Mouse (Mus musculus): ENCODE measurements at regions not wholly inside any gene's neighbourhood (a gene's known extent, or its start where the extent isn't known, plus 50 kb on each side); places are given as distances from the start of the nearest gene placed in this dataset.

DNA sequence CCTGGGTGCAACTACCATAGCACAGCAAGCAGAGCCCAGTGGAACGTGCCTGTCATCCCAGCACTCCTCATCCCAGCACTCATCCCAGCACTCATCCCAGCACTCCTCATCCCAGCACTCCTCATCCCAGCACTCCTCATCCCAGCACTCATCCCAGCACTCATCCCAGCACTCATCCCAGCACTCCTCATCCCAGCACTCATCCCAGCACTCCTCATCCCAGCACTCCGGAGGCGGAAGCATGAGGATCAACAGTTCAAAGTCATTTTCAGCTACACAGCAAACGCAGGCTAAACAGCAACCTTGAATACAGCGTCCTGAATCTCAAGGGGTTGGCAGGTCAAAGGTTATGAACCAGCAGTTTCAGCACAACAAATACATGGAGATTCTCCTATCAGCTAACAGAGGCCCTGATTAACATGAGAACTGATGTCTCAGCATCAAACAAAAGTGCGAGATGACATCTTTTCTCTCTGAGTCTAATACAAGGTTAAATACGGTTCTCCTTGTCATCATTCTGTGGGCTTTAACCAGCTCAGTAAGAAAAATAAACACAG lies 211.8 kb downstream of the Pdcd6ip start:
- no peak for ATAC-seq (replicated peaks; ENCODE audit: poor library complexity)

- ATAC-seq (replicated peaks; ENCODE audit: poor library complexity), result no peak
These were observed 219.4 kb downstream of the Pdcd6ip start for GRCm38 (mm10) chr9:113488651-113489050.

DNA sequence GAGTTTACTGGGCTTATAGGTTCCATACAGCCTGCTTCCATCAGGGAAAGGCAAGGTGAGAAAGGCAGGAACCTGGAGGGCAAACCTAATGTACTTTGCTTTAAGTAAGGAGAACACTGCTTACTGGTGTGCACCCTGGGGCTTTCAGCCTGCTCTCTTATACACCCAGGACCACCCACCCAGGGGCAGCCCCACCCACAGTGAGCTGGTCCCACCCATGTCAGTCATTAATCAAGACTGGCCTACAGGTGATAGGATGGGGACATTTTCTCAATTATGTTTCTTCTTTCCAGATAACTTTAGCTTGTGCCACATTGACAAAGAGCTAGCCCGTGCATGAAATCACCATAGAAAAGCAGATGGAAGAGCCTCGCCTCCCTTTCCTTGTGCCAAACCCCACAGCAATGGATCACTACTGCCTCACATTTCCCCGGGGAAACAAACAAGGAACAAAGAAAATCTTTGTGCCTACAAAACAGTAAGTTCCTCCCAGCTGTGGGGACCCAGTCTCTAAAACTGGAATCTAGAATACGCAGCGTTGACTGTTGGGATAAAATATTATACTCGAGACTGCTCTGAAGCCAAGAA lies 221.5 kb downstream of the Pdcd6ip start:
- ATAC-seq (replicated peaks; ENCODE audit: poor library complexity), result no peak

GRCm38 (mm10) chr9:113479897-113480296 lies 228.2 kb downstream of the Pdcd6ip start:
- ATAC-seq (replicated peaks; ENCODE audit: poor library complexity), result no peak

- ATAC-seq (replicated peaks; ENCODE audit: poor library complexity), result no peak
These were observed 229.2 kb downstream of the Pdcd6ip start for GRCm38 (mm10) chr9:113478761-113479265.

GRCm38 (mm10) chr9:113471781-113472180 lies 236.3 kb downstream of the Pdcd6ip start:
- no peak for ATAC-seq (replicated peaks; ENCODE audit: poor library complexity)

DNA sequence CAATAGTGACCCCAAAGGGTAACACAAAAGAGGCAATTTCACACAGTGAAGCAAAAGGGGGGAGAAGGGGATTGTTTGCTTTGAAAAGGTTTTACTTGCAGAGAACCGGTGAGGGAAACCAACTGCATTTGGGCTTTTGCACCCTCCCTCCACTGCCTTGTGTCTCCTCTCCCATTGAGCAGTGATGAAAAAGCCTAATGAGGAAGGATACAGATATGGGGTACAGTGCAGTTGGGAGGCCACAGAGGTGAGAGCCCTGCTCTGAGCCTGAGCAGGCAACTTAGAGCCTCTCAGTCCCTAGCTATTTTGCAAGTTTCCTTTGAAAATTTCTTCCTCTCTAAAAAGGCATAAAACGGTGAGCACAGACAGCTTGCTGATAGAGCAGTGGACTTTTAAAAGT lies 245.2 kb downstream of the Pdcd6ip start:
- ATAC-seq (replicated peaks; ENCODE audit: poor library complexity), result no peak

DNA sequence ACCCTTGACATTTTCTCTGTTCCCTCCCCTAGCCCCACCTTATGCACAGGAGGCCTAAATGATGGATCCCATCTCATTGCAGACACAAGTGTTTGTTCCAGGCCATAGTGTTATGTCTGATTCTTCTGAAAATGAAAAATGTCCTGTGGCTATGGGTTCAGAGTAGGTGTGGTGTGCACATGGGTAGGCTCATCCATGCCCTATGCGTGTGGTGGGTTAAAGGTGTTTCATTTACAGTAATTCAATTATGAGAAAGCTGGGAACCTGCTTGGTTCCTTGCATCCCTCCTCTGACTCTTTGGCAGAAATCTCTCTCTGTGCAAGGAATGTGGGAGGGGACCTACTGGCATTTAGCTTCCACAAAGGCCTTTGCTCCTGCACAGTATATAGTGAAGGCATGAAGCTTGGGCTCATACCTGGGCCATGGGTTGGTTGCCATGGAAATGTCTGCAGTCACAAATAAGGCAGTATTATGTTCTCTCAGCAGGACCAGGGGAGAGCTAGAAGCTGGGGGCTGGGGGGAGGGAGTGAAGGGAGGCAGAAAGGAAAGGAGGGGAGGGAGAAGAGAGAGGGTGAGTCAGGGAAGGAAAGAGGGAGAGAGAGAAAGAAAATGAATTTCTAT lies 245.7 kb downstream of the Pdcd6ip start:
- ATAC-seq (replicated peaks; ENCODE audit: poor library complexity), result no peak

DNA sequence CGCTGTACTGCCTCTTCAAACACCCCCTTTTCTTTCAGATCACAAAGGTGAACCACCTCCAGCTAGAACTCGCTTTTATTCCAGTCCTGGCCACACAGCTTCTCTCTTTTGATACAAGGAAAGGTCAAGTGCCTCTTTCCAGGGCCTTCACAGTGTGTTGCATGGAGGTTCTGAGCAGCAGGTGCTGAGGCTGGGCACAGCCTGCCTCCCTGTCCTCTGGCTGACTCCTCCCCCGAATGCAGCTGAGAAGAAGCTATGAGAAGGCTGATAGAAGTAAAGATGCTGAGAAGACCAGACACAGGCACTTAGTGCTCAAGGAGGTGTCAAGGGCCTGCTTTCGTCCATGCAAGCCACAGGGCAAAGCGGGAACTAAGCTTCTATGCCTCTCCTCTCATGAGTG lies 248.2 kb downstream of the Pdcd6ip start:
- ATAC-seq (replicated peaks; ENCODE audit: poor library complexity), result no peak

DNA sequence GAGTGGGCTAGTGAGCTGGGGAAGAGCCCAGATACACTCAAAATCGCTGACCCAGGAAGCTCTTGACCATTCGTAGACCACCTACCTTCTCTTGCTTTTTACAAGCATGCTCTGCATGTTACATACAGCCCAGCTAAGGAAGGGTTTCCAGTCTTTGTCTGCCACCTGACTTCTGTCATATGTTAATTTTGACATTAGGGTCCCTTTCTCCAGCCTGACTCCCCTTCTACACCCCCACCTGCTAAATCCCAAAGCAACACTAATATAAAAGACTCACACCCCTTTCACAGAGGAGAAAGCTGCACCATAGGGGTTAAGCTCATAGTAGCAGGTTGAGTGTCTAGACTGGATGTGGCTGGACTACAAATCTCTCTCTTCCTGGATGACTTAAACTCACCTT lies 248.8 kb downstream of the Pdcd6ip start:
- ATAC-seq (replicated peaks; ENCODE audit: poor library complexity), result no peak

GRCm38 (mm10) chr9:113458741-113459154 lies 249.3 kb downstream of the Pdcd6ip start:
- ATAC-seq (replicated peaks; ENCODE audit: poor library complexity), result no peak

- no peak for ATAC-seq (replicated peaks; ENCODE audit: poor library complexity)
These were observed 250.7 kb downstream of the Pdcd6ip start for GRCm38 (mm10) chr9:113457169-113457850.

DNA sequence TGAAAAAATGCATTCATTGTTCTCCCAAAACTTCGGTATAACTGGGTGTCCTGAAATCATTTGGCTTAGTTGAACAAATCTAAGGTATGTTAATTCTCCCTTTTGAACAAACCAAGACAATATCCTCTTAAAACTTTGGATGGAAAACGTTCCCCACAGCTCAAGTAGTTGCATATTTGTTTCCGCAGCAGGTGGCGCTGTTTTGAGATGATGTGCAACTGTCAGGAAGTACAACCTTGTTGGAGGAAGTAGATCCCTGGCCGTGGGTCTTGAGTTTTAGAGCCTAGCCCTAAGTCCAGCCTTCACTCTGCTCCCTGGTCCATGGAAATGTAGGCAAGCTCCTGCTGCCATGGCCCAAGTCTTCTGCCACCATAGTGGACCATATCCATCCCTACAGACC lies 252.5 kb downstream of the Pdcd6ip start:
- ATAC-seq (replicated peaks; ENCODE audit: poor library complexity), result no peak

- no peak for ATAC-seq (replicated peaks; ENCODE audit: poor library complexity)
These were observed 254.8 kb downstream of the Pdcd6ip start for GRCm38 (mm10) chr9:113453231-113453630.

- peak; percentile 87 for ATAC-seq (replicated peaks; ENCODE audit: poor library complexity)
These were observed 266.2 kb downstream of the Pdcd6ip start for GRCm38 (mm10) chr9:113441770-113442411.

- no peak for ATAC-seq (replicated peaks; ENCODE audit: poor library complexity)
These were observed 269.7 kb downstream of the Pdcd6ip start for GRCm38 (mm10) chr9:113438394-113438793.

- ATAC-seq (replicated peaks; ENCODE audit: poor library complexity), result peak; percentile 29; the same call in 1 of the 2 replicates
These were observed 272.1 kb downstream of the Pdcd6ip start for GRCm38 (mm10) chr9:113435921-113436320.

DNA sequence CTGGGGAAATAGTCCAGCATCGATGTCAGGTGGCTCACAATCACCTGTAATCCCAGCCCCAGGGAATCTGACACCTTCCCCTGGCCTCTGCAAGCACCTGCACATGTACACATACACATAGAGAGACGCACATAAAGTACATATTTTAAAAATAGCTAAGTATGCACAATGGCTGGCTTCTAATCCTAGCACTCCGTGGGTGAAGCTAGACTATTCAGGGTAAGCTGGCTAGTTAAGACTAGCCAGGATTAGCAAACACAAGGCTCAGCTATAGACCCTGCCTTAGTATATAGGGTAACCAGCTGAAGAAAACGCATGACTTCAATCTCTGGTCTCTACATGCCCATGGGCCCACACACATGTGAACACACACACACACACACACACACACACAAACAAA lies 274.6 kb downstream of the Pdcd6ip start:
- ATAC-seq (replicated peaks; ENCODE audit: poor library complexity), result no peak

GRCm38 (mm10) chr9:113432601-113433179 lies 275.4 kb downstream of the Pdcd6ip start:
- ATAC-seq (replicated peaks; ENCODE audit: poor library complexity), result no peak

DNA sequence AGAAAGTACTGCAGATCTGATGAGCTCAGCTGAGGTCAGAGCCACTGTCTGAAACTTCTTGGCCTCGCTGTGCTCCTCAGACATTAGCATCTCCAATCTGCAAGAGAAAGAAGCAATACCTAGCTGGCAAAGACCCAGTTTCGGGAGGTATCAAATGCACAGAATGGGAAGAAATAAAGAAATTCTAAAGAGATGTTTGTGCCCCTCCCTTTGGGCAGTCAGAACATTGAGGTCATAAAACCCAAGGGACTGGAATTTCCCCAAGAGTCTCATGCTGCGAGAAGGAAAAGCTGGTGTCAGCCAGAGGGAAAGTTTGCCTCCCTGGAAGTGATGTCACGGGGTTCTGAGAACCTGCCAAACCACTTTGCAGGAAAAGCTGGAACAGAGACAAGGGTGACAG lies 277.6 kb downstream of the Pdcd6ip start:
- ATAC-seq (replicated peaks; ENCODE audit: poor library complexity), result no peak

DNA sequence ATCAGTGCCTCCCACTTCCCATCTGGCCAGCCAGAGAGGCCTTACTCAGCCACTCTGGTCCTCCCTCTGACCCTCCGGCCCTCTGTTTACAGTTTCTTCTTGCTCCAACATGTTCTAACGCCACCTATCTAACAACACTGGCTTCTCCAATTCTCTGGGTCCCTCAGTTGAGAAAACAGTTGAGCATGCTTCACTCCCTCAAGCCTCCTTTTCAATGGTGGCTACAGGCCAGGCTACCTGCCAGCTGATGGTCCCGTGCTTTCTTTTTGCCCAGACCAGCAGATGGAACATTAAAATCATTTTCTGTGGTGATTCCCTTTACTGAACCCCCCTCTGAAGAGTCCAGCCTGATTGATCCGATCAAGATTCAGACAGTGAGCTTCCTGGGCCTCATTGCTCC lies 280.8 kb downstream of the Pdcd6ip start:
- no peak for ATAC-seq (replicated peaks; ENCODE audit: poor library complexity)

Measured in megakaryocyte progenitor cell, adult 5-6 weeks (primary cell).